Mouse (Mus musculus) cerebellum, adult 18-20 months (tissue): ENCODE results near the gene Krtcap3.

Source experiments
- DNase-seq, 2 experiments: peaks; one replicate each; pipeline ENCODE4 v3.0.0; 2021

The Krtcap3 gene

DNA sequence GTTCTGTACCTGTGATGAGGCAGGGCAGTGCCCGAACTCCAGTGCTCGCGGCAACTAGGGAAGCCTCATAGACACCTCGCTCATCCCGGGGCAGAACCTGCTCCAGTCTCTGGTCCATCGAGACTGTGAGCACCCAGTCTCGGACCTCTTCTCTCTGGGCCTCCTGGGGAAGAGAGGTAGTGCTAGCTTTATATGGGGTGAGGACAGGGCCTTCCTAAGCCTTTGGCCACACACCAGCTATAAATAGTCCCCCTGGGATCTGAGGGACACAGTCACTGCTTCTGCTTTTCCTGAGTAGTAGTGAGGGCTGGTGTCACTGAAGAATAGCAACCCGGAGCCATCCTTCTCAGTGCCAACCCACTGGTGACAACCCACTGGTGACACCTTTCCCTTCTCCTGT is 2.3 kb downstream of the Krtcap3 start:
- no peak for DNase-seq

DNA sequence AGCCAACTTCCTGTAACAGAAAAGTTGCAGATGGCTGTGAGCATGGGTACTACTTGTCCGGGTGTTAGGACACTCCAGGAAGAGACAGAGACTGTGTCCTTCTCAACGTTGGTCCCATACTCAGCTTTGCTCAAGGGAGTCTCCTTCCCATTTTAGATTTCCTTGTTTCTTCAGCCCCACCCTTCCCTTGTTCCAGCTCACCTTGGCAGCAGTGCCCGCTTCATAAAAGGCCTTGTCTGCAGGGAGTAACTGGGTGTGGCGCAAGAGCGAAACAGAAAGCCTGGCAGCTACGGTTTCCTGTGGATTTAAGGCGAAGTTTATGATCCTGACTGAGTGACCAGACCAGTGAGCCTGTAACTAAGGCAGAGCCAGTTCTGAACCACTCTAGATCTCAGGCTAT is 3.0 kb downstream of the Krtcap3 start:
- no peak for DNase-seq

DNA sequence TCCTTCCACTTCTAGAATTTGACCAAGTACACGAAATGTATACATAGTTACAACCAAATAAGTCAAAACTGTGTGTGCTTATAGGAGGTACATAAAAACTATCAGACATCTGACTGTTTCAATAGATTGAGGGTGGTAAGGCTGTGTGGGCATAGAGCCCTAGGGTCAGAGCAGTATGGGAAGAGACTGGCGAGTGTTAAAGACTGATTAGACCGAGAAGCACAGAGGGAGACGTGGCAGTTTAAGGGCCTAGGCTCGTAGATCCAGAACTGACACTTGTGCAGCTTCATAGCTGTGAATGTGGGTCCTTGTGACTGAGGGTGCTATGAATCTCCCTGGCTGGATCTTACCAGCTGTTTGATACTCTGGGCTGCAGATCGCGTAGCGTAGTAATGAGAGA is 3.4 kb downstream of the Krtcap3 start:
- no peak for DNase-seq

DNA sequence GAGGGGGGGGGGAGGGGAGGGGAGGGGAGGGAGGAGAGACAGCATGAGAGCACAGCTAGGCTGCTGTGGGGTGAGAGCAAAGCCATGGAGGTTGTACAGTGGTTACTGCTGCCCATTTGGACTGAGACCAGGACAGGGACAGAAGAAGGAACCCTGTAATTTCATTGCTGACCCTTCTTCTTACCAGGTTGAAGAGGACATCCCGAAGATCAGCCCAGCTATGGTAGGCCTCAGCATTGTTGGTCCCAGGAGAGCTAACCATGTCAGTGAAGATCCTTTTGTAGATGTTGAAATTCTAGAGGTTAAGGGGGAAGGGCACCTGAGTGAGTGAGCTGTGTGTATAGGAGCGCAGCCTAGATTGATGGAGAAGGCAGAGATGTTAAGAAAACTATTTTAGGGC is 3.9 kb downstream of the Krtcap3 start:
- no peak for DNase-seq

DNA sequence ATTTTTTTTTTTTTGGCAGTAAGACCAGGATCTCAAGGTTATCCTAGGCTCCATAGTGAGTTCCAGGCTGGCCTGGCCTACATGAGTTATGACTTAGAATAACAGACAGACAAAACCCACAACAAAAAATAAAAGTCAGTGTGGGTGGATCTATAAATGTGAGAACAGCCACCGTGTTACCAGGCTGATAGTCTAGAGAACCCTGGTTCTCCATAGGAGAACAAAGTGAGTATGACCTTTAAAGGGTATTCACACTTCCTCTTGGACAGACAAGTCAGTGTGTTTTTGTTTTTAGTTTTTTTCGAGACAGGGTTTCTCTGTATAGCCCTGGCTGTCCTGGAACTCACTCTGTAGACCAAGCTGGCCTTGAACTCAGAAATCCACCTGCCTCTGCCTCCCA is 4.5 kb downstream of the Krtcap3 start:
- DNase-seq: no peak

DNA sequence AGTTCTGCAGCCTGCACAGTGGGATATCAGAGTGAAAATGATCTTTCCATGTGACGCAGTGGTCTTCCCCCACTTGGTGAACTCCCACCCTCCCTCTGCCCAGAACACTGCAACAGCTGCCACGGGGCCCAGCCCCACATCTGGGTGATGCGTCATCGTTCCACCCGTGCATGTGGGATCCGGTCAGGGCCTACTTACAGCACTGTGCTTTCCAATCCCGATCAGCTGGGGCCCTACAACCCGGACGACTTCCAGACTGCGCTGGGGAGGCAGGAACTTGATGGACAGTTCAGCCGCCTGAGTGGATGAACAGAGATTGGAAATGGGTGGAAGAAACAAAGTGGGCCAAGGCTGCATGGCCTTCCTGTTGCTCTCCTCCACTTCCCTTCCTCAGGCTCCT is 6.1 kb downstream of the Krtcap3 start:
- DNase-seq: no peak

DNA sequence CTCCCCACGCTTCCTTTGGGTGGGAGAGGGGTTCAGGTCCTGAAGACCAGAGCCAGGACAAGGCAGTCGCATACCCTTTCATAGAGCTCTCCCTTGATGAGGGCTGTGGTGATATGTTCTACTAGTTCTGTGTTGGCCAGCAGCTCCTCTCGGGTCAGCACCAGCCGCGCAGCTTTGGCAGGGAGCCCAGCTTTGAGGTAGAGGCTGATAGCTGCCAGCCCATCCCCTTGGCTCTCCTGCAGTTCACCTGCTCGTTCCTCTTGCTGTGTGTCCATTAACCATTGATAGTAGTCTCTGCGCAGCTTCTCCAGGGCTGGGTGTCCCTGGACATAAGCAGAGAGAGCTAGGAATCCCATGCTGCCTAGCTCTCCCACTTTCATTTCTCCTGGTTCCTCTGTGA is 14.6 kb downstream of the Krtcap3 start:
- peak; percentile 38 to 54 for DNase-seq

DNA sequence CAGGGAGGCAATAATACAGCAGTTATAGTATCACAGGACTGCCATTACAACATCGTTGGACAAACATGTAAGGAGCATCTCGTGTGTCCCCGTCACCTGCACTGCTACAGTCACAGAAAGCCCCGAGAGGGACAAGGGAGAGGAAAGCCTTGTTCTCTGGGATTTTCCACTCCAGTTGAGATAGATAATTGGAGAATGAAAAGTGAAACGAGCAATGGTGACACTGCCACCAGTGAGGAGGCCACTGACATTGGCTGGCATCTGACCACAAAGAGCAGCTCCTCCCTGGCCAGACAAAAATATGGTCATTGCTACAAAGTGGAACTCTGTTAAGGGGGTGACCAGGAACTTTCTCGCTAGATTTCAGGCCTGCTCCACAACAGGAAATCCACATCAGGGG is 16.2 kb downstream of the Krtcap3 start:
- no peak for DNase-seq

DNA sequence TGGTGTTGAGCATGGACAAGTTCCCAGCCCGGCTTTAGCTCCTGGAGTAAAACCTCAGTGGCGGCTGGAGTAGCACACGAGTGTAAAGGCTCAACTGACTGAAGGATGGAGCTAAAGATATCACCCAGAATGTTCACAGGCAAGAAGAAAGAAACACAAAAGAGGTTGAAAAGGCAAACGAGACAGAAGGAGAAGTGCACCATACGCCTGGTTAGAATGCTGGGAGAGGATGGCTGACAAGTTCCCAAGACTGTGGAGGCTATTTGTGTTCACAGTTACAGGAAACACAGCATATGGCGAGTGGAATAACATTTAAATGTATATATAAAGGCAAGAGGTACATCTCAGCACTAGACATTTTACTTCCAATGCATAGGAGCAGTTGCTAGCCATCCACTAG is 21.5 kb downstream of the Krtcap3 start:
- no peak for DNase-seq

DNA sequence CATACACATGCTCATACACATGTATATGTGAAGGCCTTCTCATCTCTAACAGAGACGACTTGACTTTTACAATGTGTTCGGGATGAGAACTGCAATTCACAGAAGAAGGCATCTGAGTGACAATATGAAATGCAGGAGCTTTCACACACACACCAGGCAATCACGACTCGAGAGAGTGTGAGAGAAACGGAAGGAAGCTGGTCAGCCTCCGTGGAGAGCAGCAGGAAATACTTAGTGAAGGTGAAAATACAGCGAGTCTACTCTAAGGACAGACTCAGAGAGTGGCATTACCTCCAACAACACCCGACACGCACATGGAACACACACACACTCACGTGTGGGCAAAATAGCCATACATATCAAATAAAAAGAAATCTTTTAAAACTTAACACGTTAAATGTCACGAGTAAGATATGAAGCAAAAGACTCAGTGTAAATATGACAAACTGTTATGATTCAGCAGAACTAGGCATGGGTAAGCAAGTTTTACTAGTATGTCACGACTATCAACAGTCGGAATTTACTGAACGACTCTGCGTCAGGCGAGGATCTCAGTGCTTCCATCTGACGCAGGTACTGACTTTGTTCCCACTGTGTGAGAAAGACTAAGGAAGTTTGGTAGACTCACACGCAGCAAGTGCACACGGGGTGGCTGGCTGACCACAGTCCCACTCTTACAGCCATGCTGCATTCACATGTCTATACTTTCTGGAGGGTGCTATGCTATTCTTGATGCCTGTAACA is 27.9 kb downstream of the Krtcap3 start:
- DNase-seq: no peak

DNA sequence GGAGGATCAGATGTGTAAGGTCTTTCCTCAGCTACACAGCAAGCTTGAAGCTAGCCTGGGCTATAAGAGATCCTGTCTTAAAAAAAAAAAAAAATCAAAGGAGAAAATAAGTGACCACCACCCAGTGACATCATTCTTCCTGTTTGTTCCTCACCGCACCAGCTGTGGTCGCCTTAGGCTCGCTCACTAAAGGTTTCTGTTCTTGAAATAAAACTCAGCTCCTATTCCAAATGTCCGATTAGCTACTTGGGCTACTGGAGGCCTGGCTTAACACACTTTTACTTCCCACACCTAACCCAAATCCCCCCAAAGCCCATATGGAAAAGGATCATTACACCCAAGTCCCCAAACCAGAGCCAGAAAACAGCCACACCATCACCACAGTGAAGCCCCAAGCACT is 36.7 kb downstream of the Krtcap3 start:
- DNase-seq: no peak

DNA sequence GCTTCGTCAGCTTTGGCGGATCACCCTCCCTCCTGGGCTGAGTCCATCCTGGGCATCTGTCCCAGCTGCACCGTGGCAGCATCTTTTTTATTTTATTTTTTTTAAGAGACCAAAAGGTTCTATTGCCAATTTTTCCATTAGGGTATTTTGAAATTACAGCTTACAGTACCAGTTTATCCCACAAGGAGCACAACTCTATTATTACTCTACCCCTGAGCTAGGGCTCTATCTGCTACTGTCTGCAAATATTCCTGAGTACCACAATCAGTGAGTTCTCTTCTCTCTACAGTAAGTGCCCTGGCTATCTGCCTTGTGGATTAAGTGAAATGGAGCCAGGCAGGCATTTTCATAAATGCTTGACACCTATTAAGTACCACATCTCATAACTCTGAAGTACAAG is 37.2 kb downstream of the Krtcap3 start:
- no peak for DNase-seq

DNA sequence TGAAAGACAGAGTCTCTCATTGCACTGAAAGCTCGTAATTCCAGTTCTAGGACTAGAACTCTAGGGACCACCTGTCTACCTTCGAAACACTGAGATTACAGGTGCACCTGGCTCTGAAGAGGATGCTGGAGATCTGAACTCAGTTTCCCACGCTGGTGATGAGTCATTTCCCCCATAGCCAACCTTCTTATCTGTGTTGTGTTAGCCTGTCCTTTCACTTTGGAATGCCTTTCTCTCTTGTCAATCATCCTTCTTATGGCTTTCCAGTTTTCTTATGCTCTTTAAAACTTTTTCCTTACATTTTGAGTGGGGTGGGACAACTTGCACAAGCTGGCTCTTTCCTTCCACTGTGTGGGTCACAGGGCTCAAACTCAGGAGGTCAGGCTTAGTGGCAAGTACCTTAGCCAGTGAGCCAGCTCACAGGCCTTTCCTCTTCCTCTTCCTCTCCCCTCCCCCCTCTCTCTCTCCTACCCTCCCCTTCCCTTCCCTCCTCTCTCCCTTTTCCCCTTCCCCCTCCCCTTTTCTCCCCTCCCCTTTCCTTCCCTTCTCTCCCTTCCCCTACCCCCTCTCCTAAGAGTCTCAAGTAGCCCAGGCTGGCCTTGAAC is 38.2 kb downstream of the Krtcap3 start:
- DNase-seq: no peak

DNA sequence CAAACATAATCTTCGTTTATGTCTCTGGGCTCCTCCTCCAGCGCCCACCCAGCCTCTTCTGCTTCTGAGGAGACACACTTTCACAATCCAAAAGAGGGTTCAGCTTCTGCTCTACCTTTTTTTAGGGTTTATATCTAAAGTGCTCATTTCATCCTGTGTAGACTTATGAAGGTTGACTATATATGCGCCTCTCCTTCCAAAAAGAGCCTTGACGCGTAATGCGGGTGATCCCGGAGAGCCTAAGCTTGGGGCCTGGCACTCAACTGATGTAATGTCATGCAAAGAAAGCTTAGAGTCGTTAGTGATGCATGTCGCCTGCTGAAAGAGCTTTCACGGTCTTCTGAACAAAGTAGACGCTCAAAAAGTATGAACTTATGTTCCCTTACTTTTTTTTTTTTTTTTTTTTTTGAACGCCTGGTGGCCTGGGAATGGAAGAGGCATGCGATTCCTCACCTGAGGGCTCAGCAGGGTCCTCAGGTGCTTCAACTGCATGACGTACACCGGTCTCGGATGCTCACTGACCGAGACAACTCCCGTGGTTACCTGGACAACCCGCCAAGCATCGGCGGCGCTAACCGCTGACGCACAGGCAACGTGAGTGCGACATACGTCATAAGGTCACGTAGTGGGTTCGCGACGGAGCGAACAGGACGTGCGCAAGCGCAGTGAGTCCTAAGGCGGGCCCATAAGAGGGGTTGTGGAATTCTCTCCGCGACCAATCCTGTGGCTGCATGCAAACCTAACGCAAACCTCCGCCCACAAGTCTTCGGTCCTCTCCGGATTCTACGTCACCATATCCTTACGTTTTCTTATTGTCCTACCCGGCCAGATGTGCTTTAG is 39.2 kb downstream of the Krtcap3 start, which contains the start of gene Ift172:
Gene Ift172 (minus strand): TSS at position 596 of the 840 bp plus-strand sequence.
- peak; percentile 96 to 98 for DNase-seq

DNA sequence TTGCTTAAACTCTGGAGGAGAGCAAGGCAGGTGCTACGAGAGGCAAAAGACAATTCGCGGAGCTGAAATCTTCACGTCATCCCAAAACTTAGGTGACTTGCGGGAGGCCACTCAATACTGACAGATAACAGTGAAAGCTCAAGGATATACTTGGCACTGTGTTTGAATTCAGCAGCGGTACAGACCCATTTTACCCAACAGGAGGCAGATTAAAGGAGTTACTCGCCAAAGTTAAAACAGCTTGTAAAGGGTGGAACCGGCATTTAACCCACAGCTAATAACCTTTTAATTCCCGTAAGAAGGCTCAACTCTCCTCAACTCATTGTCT is 39.8 kb downstream of the Krtcap3 start:
- DNase-seq: no peak

DNA sequence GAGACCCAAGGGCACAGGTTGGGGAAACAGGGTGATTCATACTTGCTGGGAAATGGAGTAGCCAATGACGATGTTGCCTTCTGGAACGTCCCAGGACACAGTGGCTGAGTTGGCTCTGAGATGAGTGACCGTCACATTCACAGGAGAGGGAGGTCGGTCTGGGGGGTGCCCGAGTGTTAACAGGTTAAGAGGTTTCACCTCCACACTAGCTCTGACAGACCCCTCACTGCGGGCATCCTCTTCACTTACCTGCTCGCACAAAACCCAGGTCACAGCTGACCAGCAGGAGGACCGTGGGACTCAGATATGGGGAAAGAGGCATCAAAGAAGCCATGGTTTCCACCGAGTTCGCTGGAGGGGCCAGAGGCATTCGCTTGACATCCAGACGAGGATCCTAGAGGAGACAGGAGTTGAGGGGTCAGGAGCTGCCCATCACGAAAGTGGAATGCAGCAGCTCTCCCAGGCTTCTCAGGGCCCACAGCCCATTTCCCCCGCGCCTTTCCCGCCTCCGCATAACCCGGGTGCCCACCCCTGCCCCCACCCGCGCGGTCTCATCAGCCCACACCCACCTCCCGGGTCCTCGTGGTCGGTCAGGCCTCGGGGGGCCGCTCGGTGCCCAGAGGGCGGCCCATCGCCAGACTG is 43.6 kb downstream of the Krtcap3 start:
- peak; percentile 25 to 43 for DNase-seq

DNA sequence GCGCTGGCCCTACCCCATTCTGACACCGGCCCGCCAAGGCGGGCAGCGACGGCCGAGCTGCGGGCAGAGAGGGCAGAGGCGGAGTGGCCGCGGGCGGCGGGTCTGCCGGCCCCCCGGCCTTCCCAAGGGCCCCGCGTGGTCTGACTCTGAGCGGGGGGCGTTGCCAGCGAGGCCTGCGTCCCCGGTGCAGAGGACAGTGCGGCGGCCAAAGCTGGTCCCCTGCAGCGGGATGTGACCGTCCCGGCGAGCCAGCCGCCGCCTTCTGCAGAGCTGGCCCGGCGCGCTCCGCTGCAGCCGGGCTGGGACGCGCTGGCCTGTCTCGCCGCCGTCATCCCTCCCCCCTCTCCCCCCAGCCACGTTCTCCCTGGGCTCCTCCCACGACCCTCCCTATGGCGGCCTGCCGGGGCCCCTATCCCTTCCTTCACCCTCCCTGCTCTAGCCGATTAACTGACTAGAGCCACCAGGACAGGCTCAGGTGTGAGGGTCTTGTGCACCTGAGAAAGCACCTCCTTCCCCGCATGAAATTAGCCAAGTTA is 44.2 kb downstream of the Krtcap3 start, which contains the start of gene Fndc4:
Gene Fndc4 (minus strand): TSS at position 475 of the 536 bp plus-strand sequence.
- DNase-seq: peak; percentile 76

DNA sequence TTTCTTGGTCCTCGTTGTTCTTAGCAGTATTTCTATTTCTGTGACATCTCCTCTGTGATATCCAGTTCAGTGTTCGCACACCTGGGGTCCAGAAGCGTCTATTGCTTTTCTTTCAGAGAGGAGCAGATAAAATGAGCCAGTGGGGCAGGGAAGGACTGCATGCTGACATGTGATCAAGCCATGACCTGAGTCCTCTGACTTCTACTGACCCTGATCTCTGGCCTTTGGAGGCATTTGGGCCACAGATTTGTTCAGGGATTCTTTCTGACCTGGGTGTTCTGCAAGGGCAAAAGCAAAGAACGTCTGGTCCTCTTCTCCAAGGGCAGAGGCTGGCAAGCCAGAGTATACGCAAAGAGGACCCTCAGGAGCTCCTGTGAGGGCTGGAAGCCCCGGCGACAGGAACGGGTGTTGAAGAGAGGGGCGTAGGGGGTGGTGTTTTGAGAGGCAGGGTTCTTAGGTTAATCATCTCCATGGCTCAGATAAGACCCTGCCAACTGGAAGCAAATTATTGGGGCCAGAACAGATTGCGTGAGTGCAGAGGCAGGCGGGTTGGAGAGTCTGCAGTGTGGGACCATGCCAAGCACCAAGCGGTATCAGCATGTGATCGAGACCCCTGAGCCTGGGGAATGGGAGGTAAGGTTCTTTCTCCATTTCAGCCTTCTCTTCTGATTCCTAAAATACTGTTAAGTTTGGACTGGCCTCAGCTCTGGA is 45.7 kb downstream of the Krtcap3 start, which contains the start of gene Gckr:
Gene Gckr (plus strand): TSS at position 397 of the 711 bp plus-strand sequence.
- no peak for DNase-seq

DNA sequence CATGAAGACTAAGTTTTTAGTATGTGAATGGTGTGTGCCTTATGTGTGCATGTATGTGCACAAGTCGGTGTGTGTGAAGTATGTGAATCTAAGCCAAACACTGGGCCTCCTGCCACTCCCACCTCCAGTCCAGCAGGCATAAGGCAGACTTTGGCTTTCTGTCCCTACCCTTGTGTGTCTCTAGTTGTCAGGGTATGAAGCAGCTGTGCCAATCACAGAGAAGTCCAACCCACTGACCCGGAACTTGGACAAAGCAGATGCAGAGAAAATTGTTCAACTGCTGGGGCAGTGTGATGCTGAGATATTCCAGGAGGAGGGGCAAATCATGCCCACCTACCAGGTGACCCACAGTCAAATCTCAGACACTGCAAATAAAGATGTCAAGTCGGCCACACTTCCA is 46.5 kb downstream of the Krtcap3 start:
- DNase-seq: no peak

DNA sequence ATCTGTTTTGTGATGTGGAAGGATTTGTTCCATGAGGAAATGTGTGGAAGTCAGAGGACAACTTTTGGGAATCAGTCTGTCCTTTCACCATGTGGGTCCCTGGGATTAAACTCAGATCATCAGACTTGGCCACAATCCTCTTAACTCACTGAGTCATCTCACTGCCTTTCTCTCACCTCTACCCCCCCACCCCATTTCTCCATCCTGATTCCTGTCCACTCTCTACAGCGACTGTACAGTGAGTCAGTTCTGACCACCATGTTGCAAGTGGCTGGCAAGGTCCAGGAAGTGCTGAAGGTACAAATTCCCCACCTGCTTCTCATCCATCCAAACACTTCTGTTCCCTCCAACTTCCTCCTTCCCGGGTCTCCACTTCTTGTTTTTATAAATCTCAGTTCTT is 47.0 kb downstream of the Krtcap3 start:
- DNase-seq: no peak

DNA sequence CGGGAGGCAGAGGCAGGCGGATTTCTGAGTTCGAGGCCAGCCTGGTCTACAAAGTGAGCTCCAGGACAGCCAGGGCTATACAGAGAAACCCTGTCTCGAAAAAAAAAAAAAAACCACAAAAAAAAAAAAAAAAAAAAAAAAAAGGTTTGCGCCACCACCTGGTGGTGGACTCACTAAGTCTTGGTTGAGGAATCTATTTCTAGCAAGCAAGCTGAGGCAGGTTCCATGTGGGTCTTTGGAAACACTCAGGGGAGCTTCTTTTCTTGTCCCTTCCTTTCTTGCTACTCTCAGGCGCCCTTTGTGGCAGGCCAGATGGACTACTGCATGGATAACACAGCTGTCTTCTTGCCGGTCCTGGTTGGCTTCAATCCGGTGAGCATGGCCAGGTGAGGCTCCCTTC is 50.4 kb downstream of the Krtcap3 start:
- DNase-seq: no peak
